Mouse (Mus musculus) kidney, embryonic 14.5 days (tissue): ENCODE data around the gene Txndc8. TPM values are rescaled to one million over a fixed set of nuclear protein-coding genes. Genes with fewer than 3 reads are reported as not detected.
A peak's percentile ranks its signal among the peaks of the same experiment; 100 is the strongest.

ENCODE experiments used
- ATAC-seq: fragments of 200-750 bp; cut with Nextera tagmentation; 2 replicates; pipeline ENCODE4 v1.8.0; 2017; ENCODE audit warnings: moderate number of reproducible peaks, mild to moderate bottlenecking, moderate TSS enrichment, moderate library complexity; ENCODE audit not compliant: low FRiP score, low TSS enrichment
- H3K27ac ChIP-seq: fragments of 300-500 bp; sonication (generic); 2 replicates; pipeline ENCODE4 v1.5.1; 2014; ENCODE audit warnings: low read depth, mild to moderate bottlenecking, low read length, moderate library complexity, mixed read lengths
- H3K27me3 ChIP-seq: fragments of 300-500 bp; sonication (generic); 2 replicates; pipeline ENCODE4 v1.6.1; 2014; ENCODE audit warnings: mild to moderate bottlenecking, low read length; ENCODE audit not compliant: control insufficient read depth, insufficient read depth
- H3K36me3 ChIP-seq: fragments of 300-500 bp; sonication (generic); 2 replicates; pipeline ENCODE4 v1.6.1; 2014; ENCODE audit warnings: low read length, mixed read lengths; ENCODE audit not compliant: control insufficient read depth, insufficient read depth
- H3K4me1 ChIP-seq: fragments of 300-500 bp; sonication (generic); 2 replicates; pipeline ENCODE4 v1.6.1; 2014; ENCODE audit warnings: low read length, mixed read lengths; ENCODE audit not compliant: control insufficient read depth, insufficient read depth
- H3K4me2 ChIP-seq: fragments of 300-500 bp; sonication (generic); replicated peaks from 2 replicates; pipeline ENCODE4 v1.6.1; 2014; ENCODE audit warnings: low read depth, mild to moderate bottlenecking, low read length
- H3K4me3 ChIP-seq: fragments of 300-500 bp; sonication (generic); 2 replicates; pipeline ENCODE4 v1.5.1; 2014; ENCODE audit warnings: mild to moderate bottlenecking, low read length
- H3K9ac ChIP-seq: fragments of 300-500 bp; sonication (generic); 2 replicates; pipeline ENCODE4 v1.6.1; 2014; ENCODE audit warnings: low read depth, mild to moderate bottlenecking, low read length, moderate library complexity
- H3K9me3 ChIP-seq: fragments of 300-500 bp; sonication (generic); 2 replicates; pipeline ENCODE4 v1.6.1; 2016; ENCODE audit warnings: low read length; ENCODE audit not compliant: control insufficient read depth
- WGBS: fragments of 180-500 bp; shearing (Covaris S2); extraction: QIAGEN DNeasy Blood & Tissue Kit; methylation state at CpG from one replicate; pipeline ENCODE4 v1.1.7; 2014; 5-methylcytosine and 5-hydroxymethylcytosine counted together
- polyA plus RNA-seq: library from polyadenylated mRNA; unstranded; fragments of >200 nt; fragmentation: Nextera tagmentation; extraction: Ambion mirVana; gene quantifications from 2 replicates; pipeline ENCODE4 v1.2.1, GENCODE M21; 2014

Txndc8 gene
- polyA plus RNA-seq, 1 experiment from 2014 or later: not detected

GRCm38 (mm10) chr4:57964143-57964542 is 44.8 kb downstream of the Txndc8 start:
- Histone ChIP-seq H3K27me3 (no peaks in the 10 kb centered on the region), H3K4me2 (no peak overlapping the region), H3K27ac (no peak overlapping the region), H3K9me3 (no peaks in the 10 kb centered on the region), H3K4me3 (no peak overlapping the region), H3K36me3 (no peaks in the 10 kb centered on the region), H3K4me1 (no peaks in the 10 kb centered on the region), H3K9ac (no peak overlapping the region)
- no peak for ATAC-seq
- WGBS: 83% methylated on average over 1 of the region's 1 CpGs

GRCm38 (mm10) chr4:57959056-57959455 is 49.9 kb downstream of the Txndc8 start:
- no peaks in the 10 kb centered on the region for H3K27me3 ChIP-seq
- H3K4me2 ChIP-seq: no peak overlapping the region
- peaks cover 19% of the 10 kb centered on the region for H3K4me1 ChIP-seq
- no peak overlapping the region for H3K4me3 ChIP-seq
- 81% methylated on average over 8 of the region's 8 CpGs for WGBS
- H3K36me3 ChIP-seq: no peaks in the 10 kb centered on the region
- no peak overlapping the region for H3K27ac ChIP-seq
- H3K9ac ChIP-seq: no peak overlapping the region
- ATAC-seq: no peak
- no peaks in the 10 kb centered on the region for H3K9me3 ChIP-seq

- no peak overlapping the region for H3K27ac ChIP-seq
- 40% methylated on average over 9 of the region's 9 CpGs for WGBS
Observed at GRCm38 (mm10) chr4:57958098-57958497, 50.8 kb downstream of the Txndc8 start.

GRCm38 (mm10) chr4:57957200-57958085 is 51.5 kb downstream of the Txndc8 start:
- Histone ChIP-seq H3K4me3 (peak overlapping the region; percentile 86), H3K27ac (peak overlapping the region; percentile 96), H3K27me3 (no peaks in the 10 kb centered on the region), H3K36me3 (no peaks in the 10 kb centered on the region), H3K9ac (peak overlapping the region; percentile 58), H3K4me1 (peaks cover 24% of the 10 kb centered on the region), H3K9me3 (no peaks in the 10 kb centered on the region), H3K4me2 (peak overlapping the region; percentile 59)
- no peak for ATAC-seq
- 38% methylated on average over 11 of the region's 11 CpGs for WGBS

More at GRCm38 (mm10) chr4:57958098-57958497, 50.8 kb downstream of the Txndc8 start:
- no peak overlapping the region for H3K9ac ChIP-seq
- no peak overlapping the region for H3K4me2 ChIP-seq
- no peak for ATAC-seq
- H3K9me3 ChIP-seq: no peaks in the 10 kb centered on the region
- peaks cover 24% of the 10 kb centered on the region for H3K4me1 ChIP-seq
- H3K4me3 ChIP-seq: no peak overlapping the region
- H3K27me3 ChIP-seq: no peaks in the 10 kb centered on the region
- no peaks in the 10 kb centered on the region for H3K36me3 ChIP-seq

GRCm38 (mm10) chr4:57956029-57956960 is 52.6 kb downstream of the Txndc8 start, which contains the start of gene Txn1:
TSS of gene Txn1 (minus strand) at chr4:57956411.
- Histone ChIP-seq H3K9me3 (peaks cover 3% of the 10 kb centered on the region; the same call in 1 of the 2 replicates), H3K4me3 (peak within 1 kb of the TSS; percentile 86), H3K36me3 (peaks cover 11% of the 10 kb centered on the region; the same call in 1 of the 2 replicates), H3K4me1 (peaks cover 24% of the 10 kb centered on the region), H3K27me3 (no peaks in the 10 kb centered on the region), H3K4me2 (peak within 1 kb of the TSS; percentile 64), H3K9ac (peak within 1 kb of the TSS; percentile 91), H3K27ac (peak within 1 kb of the TSS; percentile 96)
- ATAC-seq: peak; percentile 98
- WGBS: under 1% methylated on average over 70 of the region's 71 CpGs

GRCm38 (mm10) chr4:57955544-57955958 is 53.4 kb downstream of the Txndc8 start:
- H3K27me3 ChIP-seq: no peaks in the 10 kb centered on the region
- H3K4me1 ChIP-seq: peaks cover 24% of the 10 kb centered on the region
- H3K4me2 ChIP-seq: peak overlapping the region; percentile 64
- H3K9ac ChIP-seq: peak overlapping the region; percentile 91
- peak overlapping the region; percentile 86 for H3K4me3 ChIP-seq
- H3K9me3 ChIP-seq: peaks cover 3% of the 10 kb centered on the region; the same call in 1 of the 2 replicates
- peak; percentile 22 for ATAC-seq
- peak overlapping the region; percentile 88 for H3K27ac ChIP-seq
- H3K36me3 ChIP-seq: peaks cover 19% of the 10 kb centered on the region
- under 1% methylated on average over 25 of the region's 25 CpGs for WGBS

- peaks cover 24% of the 10 kb centered on the region for H3K36me3 ChIP-seq
- H3K9ac ChIP-seq: peak overlapping the region; percentile 91; the same call in 1 of the 2 replicates
- peaks cover 3% of the 10 kb centered on the region; the same call in 1 of the 2 replicates for H3K9me3 ChIP-seq
- WGBS: 69% methylated on average over 8 of the region's 8 CpGs
- H3K27me3 ChIP-seq: no peaks in the 10 kb centered on the region
- peaks cover 24% of the 10 kb centered on the region for H3K4me1 ChIP-seq
- ATAC-seq: no peak
- H3K4me3 ChIP-seq: peak overlapping the region; percentile 86
- H3K4me2 ChIP-seq: peak overlapping the region; percentile 64
- no peak overlapping the region for H3K27ac ChIP-seq
Observed at GRCm38 (mm10) chr4:57954991-57955390, 53.9 kb downstream of the Txndc8 start.

GRCm38 (mm10) chr4:57954580-57954979 is 54.3 kb downstream of the Txndc8 start:
- peak overlapping the region; percentile 64 for H3K4me2 ChIP-seq
- ATAC-seq: no peak
- no peak overlapping the region for H3K27ac ChIP-seq
- no peak overlapping the region for H3K9ac ChIP-seq
- peaks cover 3% of the 10 kb centered on the region; the same call in 1 of the 2 replicates for H3K9me3 ChIP-seq
- H3K4me3 ChIP-seq: peak overlapping the region; percentile 86
- WGBS: 76% methylated on average over 6 of the region's 6 CpGs
- no peaks in the 10 kb centered on the region for H3K27me3 ChIP-seq
- peaks cover 28% of the 10 kb centered on the region for H3K36me3 ChIP-seq
- peaks cover 24% of the 10 kb centered on the region for H3K4me1 ChIP-seq
